Mouse (Mus musculus): ENCODE results near the gene Cep19. TPM values are rescaled to one million over a fixed set of nuclear protein-coding genes. Genes with fewer than 3 reads are reported as not detected.

Cep19 gene
- polyA plus RNA-seq, 1 experiment from 2014 or later: 46.5 TPM

DNA sequence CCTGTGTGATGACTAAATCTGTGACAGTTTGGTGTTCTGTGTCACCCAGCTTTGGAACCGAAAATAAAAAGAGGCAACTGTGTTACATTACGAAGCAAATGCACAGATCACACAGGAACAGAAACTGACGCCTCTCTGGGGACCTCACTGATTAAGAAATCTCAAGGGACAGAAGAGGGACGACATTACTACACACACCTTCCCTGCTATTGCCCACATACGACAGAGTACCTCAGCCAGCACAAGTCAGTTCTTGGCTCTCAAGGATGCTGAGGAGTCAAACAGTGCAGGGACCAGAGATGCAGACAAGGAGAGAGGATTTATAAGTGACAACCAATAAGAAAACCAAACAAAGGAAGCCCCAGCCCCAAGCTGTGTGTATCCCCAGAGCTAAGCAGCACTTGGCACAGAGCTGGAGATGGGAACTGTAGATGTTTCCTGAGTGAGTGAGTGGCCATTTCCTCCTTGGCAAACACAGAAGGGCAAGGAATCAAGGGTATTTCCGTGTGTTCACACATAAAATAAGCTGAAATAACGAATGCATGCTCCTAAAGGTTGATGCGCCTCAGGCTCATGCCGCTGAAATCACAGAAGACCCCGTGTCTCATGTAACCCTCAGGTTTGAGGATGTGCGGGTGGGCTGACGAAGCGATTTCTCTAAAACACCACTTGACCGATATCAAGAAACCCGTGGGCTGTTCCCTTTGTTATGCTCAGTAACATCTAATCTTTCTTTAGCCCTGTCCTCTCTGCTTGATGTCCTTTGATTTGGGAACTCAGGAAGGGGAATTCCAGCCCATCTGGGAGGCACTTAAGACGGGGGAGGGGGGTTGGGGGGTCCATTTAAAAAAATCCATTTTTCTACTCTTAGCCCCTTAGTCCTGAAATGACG lies 25.1 kb downstream of the Cep19 start:
- Histone ChIP-seq H3K4me2 (ENCODE audit: low read depth, low read length) (no peak overlapping the region), H3K36me3 (replicated peaks; ENCODE audit: control insufficient read depth, insufficient read depth, low read depth, low read length) (no peaks in the 10 kb centered on the region), H3K27ac (replicated peaks; ENCODE audit: low read depth, low read length) (no peak overlapping the region), H3K9me3 (replicated peaks; ENCODE audit: control insufficient read depth, low read length) (no peaks in the 10 kb centered on the region), H3K4me3 (ENCODE audit: low read depth, low read length) (no peak overlapping the region), H3K9ac (replicated peaks; ENCODE audit: low read length) (no peak overlapping the region), H3K4me1 (ENCODE audit: control insufficient read depth, insufficient read depth, low read length) (no peaks in the 10 kb centered on the region), H3K27me3 (ENCODE audit: control insufficient read depth, insufficient read depth, low read length) (no peaks in the 10 kb centered on the region)
- WGBS: 68% methylated on average over 17 of the region's 17 CpGs
- no peak for ATAC-seq (replicated peaks; ENCODE audit: insufficient number of reproducible peaks, low FRiP score, low TSS enrichment, low read depth)
- DNase-seq (ENCODE audit: low spot score): no peak

- 93% methylated on average over 3 of the region's 3 CpGs for WGBS
- Histone ChIP-seq H3K27ac (replicated peaks; ENCODE audit: low read depth, low read length) (no peak overlapping the region), H3K9ac (replicated peaks; ENCODE audit: low read length) (no peak overlapping the region), H3K9me3 (replicated peaks; ENCODE audit: control insufficient read depth, low read length) (no peaks in the 10 kb centered on the region), H3K4me2 (ENCODE audit: low read depth, low read length) (no peak overlapping the region), H3K4me1 (ENCODE audit: control insufficient read depth, insufficient read depth, low read length) (no peaks in the 10 kb centered on the region), H3K36me3 (replicated peaks; ENCODE audit: control insufficient read depth, insufficient read depth, low read depth, low read length) (no peaks in the 10 kb centered on the region), H3K4me3 (ENCODE audit: low read depth, low read length) (no peak overlapping the region), H3K27me3 (ENCODE audit: control insufficient read depth, insufficient read depth, low read length) (no peaks in the 10 kb centered on the region)
- no peak for DNase-seq (ENCODE audit: low spot score)
- no peak for ATAC-seq (replicated peaks; ENCODE audit: insufficient number of reproducible peaks, low FRiP score, low TSS enrichment, low read depth)
Measured at GRCm38 (mm10) chr16:32125364-32125763, 25.8 kb downstream of the Cep19 start.

DNA sequence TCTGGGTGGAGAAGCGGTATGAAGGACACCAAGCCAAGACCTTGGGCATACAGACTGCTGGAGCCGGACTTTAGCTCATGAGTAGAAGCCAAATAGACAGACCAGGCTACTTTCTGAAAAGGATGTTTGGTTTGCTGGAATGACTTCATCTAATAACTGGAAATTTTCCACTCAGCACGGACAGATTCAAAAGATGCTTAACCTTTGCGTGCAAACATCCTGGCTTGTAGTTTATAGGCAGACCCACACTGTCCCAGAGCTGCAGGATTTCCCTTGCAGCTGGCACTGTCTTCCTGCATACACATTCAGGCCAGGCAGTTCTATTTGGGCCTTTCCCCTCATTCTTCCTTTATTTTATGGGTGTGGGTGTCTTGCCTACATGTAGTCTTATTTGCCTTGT lies 27.4 kb downstream of the Cep19 start:
- H3K9ac ChIP-seq (replicated peaks; ENCODE audit: low read length): no peak overlapping the region
- ATAC-seq (replicated peaks; ENCODE audit: insufficient number of reproducible peaks, low FRiP score, low TSS enrichment, low read depth) (no peak), DNase-seq (ENCODE audit: low spot score) (no peak)
- H3K36me3 ChIP-seq (replicated peaks; ENCODE audit: control insufficient read depth, insufficient read depth, low read depth, low read length): no peaks in the 10 kb centered on the region
- no peak overlapping the region for H3K4me2 ChIP-seq (ENCODE audit: low read depth, low read length)
- 84% methylated on average over 4 of the region's 4 CpGs for WGBS
- H3K9me3 ChIP-seq (replicated peaks; ENCODE audit: control insufficient read depth, low read length): no peaks in the 10 kb centered on the region
- no peak overlapping the region for H3K4me3 ChIP-seq (ENCODE audit: low read depth, low read length)
- no peak overlapping the region for H3K27ac ChIP-seq (replicated peaks; ENCODE audit: low read depth, low read length)
- no peaks in the 10 kb centered on the region for H3K4me1 ChIP-seq (ENCODE audit: control insufficient read depth, insufficient read depth, low read length)
- no peaks in the 10 kb centered on the region for H3K27me3 ChIP-seq (ENCODE audit: control insufficient read depth, insufficient read depth, low read length)

DNA sequence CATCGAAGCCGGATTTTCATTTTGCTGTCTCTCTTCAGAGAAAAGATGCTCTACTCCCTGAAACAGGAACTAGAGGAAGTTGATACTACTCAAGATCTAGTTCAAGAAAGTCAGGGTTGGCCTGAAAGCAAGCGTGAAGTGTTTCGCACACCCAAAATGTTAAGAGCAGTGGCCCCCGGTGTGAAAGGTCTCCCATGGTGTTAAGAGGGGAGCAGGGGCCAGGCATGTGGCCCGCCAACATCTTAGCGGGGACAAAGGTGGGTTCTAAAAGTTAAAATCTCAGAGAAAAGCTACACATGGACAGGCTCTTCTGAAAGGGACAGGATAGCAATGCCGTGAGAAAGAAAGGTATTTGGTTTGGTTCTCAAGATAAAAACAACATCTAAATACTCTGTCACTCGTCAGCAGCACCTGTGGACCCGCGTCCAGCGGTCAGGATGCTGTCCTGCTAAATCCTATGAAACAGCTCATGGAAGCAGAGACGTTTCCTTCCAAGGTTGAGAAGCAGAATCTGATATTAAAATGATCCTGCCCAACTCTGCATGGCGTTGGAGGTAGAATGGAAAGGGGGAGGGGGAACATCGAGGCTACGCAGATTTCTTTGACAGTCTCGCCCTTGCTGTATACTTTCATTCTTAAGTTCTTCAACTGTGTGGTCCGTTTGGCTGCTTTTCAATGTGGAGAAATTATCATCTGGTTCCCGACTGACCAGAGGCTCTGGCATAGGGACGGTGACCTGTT lies 30.0 kb downstream of the Cep19 start:
- Histone ChIP-seq H3K9me3 (replicated peaks; ENCODE audit: control insufficient read depth, low read length) (no peaks in the 10 kb centered on the region), H3K36me3 (replicated peaks; ENCODE audit: control insufficient read depth, insufficient read depth, low read depth, low read length) (no peaks in the 10 kb centered on the region), H3K4me2 (ENCODE audit: low read depth, low read length) (no peak overlapping the region; the same call in 1 of the 2 replicates), H3K4me1 (ENCODE audit: control insufficient read depth, insufficient read depth, low read length) (no peaks in the 10 kb centered on the region), H3K9ac (replicated peaks; ENCODE audit: low read length) (no peak overlapping the region), H3K4me3 (ENCODE audit: low read depth, low read length) (no peak overlapping the region), H3K27ac (replicated peaks; ENCODE audit: low read depth, low read length) (no peak overlapping the region), H3K27me3 (ENCODE audit: control insufficient read depth, insufficient read depth, low read length) (no peaks in the 10 kb centered on the region)
- DNase-seq (ENCODE audit: low spot score) (no peak), ATAC-seq (replicated peaks; ENCODE audit: insufficient number of reproducible peaks, low FRiP score, low TSS enrichment, low read depth) (no peak)
- WGBS: 78% methylated on average over 20 of the region's 20 CpGs

GRCm38 (mm10) chr16:32130190-32130826 lies 30.7 kb downstream of the Cep19 start:
- no peaks in the 10 kb centered on the region for H3K4me1 ChIP-seq (ENCODE audit: control insufficient read depth, insufficient read depth, low read length)
- no peaks in the 10 kb centered on the region for H3K27me3 ChIP-seq (ENCODE audit: control insufficient read depth, insufficient read depth, low read length)
- no peak for DNase-seq (ENCODE audit: low spot score)
- no peak overlapping the region for H3K27ac ChIP-seq (replicated peaks; ENCODE audit: low read depth, low read length)
- no peaks in the 10 kb centered on the region for H3K9me3 ChIP-seq (replicated peaks; ENCODE audit: control insufficient read depth, low read length)
- no peak overlapping the region for H3K4me3 ChIP-seq (ENCODE audit: low read depth, low read length)
- no peaks in the 10 kb centered on the region for H3K36me3 ChIP-seq (replicated peaks; ENCODE audit: control insufficient read depth, insufficient read depth, low read depth, low read length)
- no peak overlapping the region; the same call in 1 of the 2 replicates for H3K4me2 ChIP-seq (ENCODE audit: low read depth, low read length)
- ATAC-seq (replicated peaks; ENCODE audit: insufficient number of reproducible peaks, low FRiP score, low TSS enrichment, low read depth): no peak
- WGBS: 70% methylated on average over 16 of the region's 16 CpGs
- H3K9ac ChIP-seq (replicated peaks; ENCODE audit: low read length): no peak overlapping the region

DNA sequence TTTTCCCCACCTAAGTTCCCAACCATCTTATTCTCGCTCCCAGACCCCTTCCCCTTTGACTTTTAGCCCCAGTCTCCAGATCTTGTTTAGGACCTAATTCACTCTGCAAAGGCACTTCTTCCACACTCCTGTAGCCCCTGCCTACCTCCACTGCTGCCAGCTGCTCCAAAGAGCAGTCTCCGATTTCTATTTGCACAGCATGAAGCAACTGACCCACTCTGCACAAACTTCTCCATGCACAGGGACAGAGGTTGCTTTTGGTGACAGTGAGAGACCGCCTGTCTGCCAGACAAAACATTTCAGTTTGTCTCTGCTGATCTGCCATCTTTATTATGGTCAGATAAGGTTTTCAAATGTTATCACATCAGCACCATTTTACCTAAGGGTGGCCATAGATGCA lies 33.5 kb downstream of the Cep19 start:
- ATAC-seq (replicated peaks; ENCODE audit: insufficient number of reproducible peaks, low FRiP score, low TSS enrichment, low read depth) (no peak), DNase-seq (ENCODE audit: low spot score) (no peak)
- no peaks in the 10 kb centered on the region for H3K27me3 ChIP-seq (ENCODE audit: control insufficient read depth, insufficient read depth, low read length)
- no peak overlapping the region for H3K4me3 ChIP-seq (ENCODE audit: low read depth, low read length)
- no peaks in the 10 kb centered on the region for H3K9me3 ChIP-seq (replicated peaks; ENCODE audit: control insufficient read depth, low read length)
- 80% methylated on average over 3 of the region's 3 CpGs for WGBS
- no peak overlapping the region for H3K27ac ChIP-seq (replicated peaks; ENCODE audit: low read depth, low read length)
- no peaks in the 10 kb centered on the region for H3K36me3 ChIP-seq (replicated peaks; ENCODE audit: control insufficient read depth, insufficient read depth, low read depth, low read length)
- H3K4me1 ChIP-seq (ENCODE audit: control insufficient read depth, insufficient read depth, low read length): no peaks in the 10 kb centered on the region
- H3K9ac ChIP-seq (replicated peaks; ENCODE audit: low read length): no peak overlapping the region
- H3K4me2 ChIP-seq (ENCODE audit: low read depth, low read length): no peak overlapping the region

DNA sequence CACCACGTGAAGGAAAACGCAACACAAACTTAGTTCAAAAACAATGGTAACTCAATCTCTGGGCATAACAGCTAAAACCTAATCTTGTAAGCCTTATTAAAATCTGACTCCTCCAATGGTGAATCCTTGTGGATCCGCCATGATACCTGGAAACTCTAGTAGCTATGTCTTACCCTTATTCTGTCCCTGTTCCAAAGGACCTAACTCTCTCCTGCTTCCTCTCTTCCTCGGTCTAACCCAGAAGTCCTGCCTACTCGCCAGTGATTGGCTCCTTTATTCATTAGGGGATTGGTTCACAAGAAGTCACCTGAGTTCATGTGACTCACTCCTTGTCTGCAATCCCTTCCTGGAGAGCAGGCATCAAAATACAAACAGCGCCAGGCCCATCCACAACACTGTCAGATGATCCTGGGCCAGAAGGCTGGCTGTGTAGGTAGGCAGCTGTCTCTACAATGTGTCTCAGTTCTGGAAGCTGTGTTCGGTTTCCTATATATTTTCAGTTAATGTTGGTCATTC lies 36.3 kb downstream of the Cep19 start:
- ATAC-seq (replicated peaks; ENCODE audit: insufficient number of reproducible peaks, low FRiP score, low TSS enrichment, low read depth) (no peak), DNase-seq (ENCODE audit: low spot score) (no peak)
- Histone ChIP-seq H3K36me3 (replicated peaks; ENCODE audit: control insufficient read depth, insufficient read depth, low read depth, low read length) (no peaks in the 10 kb centered on the region), H3K4me1 (ENCODE audit: control insufficient read depth, insufficient read depth, low read length) (no peaks in the 10 kb centered on the region), H3K27me3 (ENCODE audit: control insufficient read depth, insufficient read depth, low read length) (no peaks in the 10 kb centered on the region), H3K9me3 (replicated peaks; ENCODE audit: control insufficient read depth, low read length) (no peaks in the 10 kb centered on the region), H3K27ac (replicated peaks; ENCODE audit: low read depth, low read length) (no peak overlapping the region), H3K4me3 (ENCODE audit: low read depth, low read length) (no peak overlapping the region), H3K9ac (replicated peaks; ENCODE audit: low read length) (no peak overlapping the region), H3K4me2 (ENCODE audit: low read depth, low read length) (no peak overlapping the region)
- WGBS: 77% methylated on average over 7 of the region's 7 CpGs

All from embryonic facial prominence, embryonic 11.5 days (tissue).